Mouse (Mus musculus) frontal cortex, postnatal 25 days (tissue): ENCODE measurements around the gene Eipr1.
A peak's percentile ranks its signal among the peaks of the same experiment; 100 is the strongest.
"Not testable (repeated sequence)": the region's sequence is repeated elsewhere in the genome, so short reads cannot be mapped to it uniquely, and the experiment has no call there.

ENCODE experiments used
- DNase-seq, 2 experiments: peaks; one replicate each; pipeline ENCODE4 v3.0.0; 2022; ENCODE audit warnings: low spot score in 2 of 2

The Eipr1 gene

GRCm38 (mm10) chr12:28751508-28752263, at the start of gene Eipr1:
Eipr1 (plus strand) TSS chr12:28751803.
- peak; percentile 61 to 81 for DNase-seq

- no peak for DNase-seq
These were observed 47.2 kb upstream of the Eipr1 start for GRCm38 (mm10) chr12:28704381-28704780.

GRCm38 (mm10) chr12:28705204-28705603, 46.4 kb upstream of the Eipr1 start:
- DNase-seq: no peak

GRCm38 (mm10) chr12:28708154-28708553, 43.4 kb upstream of the Eipr1 start:
- DNase-seq: no peak

GRCm38 (mm10) chr12:28710566-28711185, 40.9 kb upstream of the Eipr1 start:
- peak; percentile 59 to 65 for DNase-seq

- DNase-seq: no peak
These were observed 36.6 kb upstream of the Eipr1 start for GRCm38 (mm10) chr12:28714822-28715632.

GRCm38 (mm10) chr12:28717066-28717465, 34.5 kb upstream of the Eipr1 start:
- no peak for DNase-seq

GRCm38 (mm10) chr12:28718106-28718505, 33.5 kb upstream of the Eipr1 start:
- DNase-seq: no peak

- no peak for DNase-seq
These were observed 27.2 kb upstream of the Eipr1 start for GRCm38 (mm10) chr12:28724366-28724765.

- no peak for DNase-seq
These were observed 25.4 kb upstream of the Eipr1 start for GRCm38 (mm10) chr12:28726204-28726603.

- no peak for DNase-seq
These were observed 24.5 kb upstream of the Eipr1 start for GRCm38 (mm10) chr12:28727061-28727460.

GRCm38 (mm10) chr12:28732631-28733030, 19.0 kb upstream of the Eipr1 start:
- DNase-seq: no peak

GRCm38 (mm10) chr12:28733520-28734245, 17.9 kb upstream of the Eipr1 start:
- not testable (repeated sequence) for DNase-seq

GRCm38 (mm10) chr12:28734271-28734670, 17.3 kb upstream of the Eipr1 start:
- no peak for DNase-seq

- DNase-seq: no peak
These were observed 16.3 kb upstream of the Eipr1 start for GRCm38 (mm10) chr12:28735293-28735692.

- no peak for DNase-seq
These were observed 8.3 kb upstream of the Eipr1 start for GRCm38 (mm10) chr12:28743328-28743727.

- peak; percentile 55 to 74 for DNase-seq
These were observed 1.5 kb upstream of the Eipr1 start, which contains the start of gene Trappc12 for GRCm38 (mm10) chr12:28750021-28750633. Trappc12 (minus strand) TSS chr12:28750472.

- no peak for DNase-seq
These were observed 727 bp upstream of the Eipr1 start for GRCm38 (mm10) chr12:28750876-28751275.

GRCm38 (mm10) chr12:28756019-28756418, 4.4 kb downstream of the Eipr1 start:
- no peak for DNase-seq

- no peak for DNase-seq
These were observed 18.4 kb downstream of the Eipr1 start for GRCm38 (mm10) chr12:28769953-28770352.

GRCm38 (mm10) chr12:28773815-28774214, 22.2 kb downstream of the Eipr1 start:
- DNase-seq: no peak
